Mouse (Mus musculus) olfactory bulb, adult 2 months (tissue): ENCODE data around the gene Endod1.

Experiments
- CTCF ChIP-seq: fragments of 200-500 bp; IDR thresholded peaks from 2 replicates; pipeline ENCODE4 v1.5.1; 2012; ENCODE audit warnings: low read depth, mild to moderate bottlenecking, low read length, moderate library complexity; ENCODE audit not compliant: insufficient read depth
- POLR2A ChIP-seq: fragments of 200-500 bp; IDR thresholded peaks from 2 replicates; pipeline ENCODE4 v1.6.1; 2012; ENCODE audit warnings: mild to moderate bottlenecking, low read depth, low read length, moderate library complexity; ENCODE audit not compliant: insufficient read depth

DNA sequence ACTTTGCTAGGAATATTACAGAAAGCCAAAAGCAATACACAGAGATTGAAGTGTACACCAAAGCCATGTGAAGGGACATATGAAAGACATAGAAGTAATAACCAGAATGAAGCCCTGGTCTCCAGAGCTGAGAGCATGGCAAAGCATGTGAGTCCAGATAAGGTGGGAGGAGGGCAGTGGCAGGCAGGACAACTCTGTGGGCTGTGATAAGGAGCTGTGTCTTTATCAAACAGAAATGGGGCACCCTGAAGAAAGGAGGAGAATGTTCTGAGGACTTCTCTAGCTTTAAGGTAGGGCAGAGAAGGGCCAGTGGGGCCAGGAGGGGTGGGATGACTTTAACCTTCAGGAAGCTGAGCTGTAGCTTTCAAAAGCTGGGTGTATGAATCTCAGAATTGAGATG lies 12.0 kb downstream of the Endod1 start:
- no peak for TF ChIP-seq CTCF
- no peak for TF ChIP-seq POLR2A
